Mouse (Mus musculus) ES-E14 (cell line): ENCODE results near the gene Gm4450.
"Not testable (repeated sequence)": the region's sequence is repeated elsewhere in the genome, so short reads cannot be mapped to it uniquely, and the experiment has no call there.

Experiments
- CHD2 ChIP-seq: IDR thresholded peaks from 2 replicates; pipeline ENCODE4 v1.6.1; 2014; ENCODE audit warnings: mild to moderate bottlenecking, low read depth, low read length, inconsistent platforms
- HCFC1 ChIP-seq: IDR thresholded peaks from 2 replicates; pipeline ENCODE4 v1.6.1; 2012; ENCODE audit warnings: low read length, inconsistent platforms, borderline replicate concordance; ENCODE audit not compliant: insufficient read depth
- MAFK ChIP-seq: IDR thresholded peaks from 2 replicates; pipeline ENCODE4 v1.6.1; 2014; ENCODE audit warnings: mild to moderate bottlenecking, low read depth, low read length, inconsistent platforms; ENCODE audit not compliant: insufficient read depth

- not testable (repeated sequence) for TF ChIP-seq CHD2, MAFK, HCFC1
Measured at GRCm38 (mm10) chr3:98457026-98457425, at the start of gene Gm4450.
